Comparison of ENCODE assay signal across 8 mouse cellular contexts in the genomic region with DNA sequence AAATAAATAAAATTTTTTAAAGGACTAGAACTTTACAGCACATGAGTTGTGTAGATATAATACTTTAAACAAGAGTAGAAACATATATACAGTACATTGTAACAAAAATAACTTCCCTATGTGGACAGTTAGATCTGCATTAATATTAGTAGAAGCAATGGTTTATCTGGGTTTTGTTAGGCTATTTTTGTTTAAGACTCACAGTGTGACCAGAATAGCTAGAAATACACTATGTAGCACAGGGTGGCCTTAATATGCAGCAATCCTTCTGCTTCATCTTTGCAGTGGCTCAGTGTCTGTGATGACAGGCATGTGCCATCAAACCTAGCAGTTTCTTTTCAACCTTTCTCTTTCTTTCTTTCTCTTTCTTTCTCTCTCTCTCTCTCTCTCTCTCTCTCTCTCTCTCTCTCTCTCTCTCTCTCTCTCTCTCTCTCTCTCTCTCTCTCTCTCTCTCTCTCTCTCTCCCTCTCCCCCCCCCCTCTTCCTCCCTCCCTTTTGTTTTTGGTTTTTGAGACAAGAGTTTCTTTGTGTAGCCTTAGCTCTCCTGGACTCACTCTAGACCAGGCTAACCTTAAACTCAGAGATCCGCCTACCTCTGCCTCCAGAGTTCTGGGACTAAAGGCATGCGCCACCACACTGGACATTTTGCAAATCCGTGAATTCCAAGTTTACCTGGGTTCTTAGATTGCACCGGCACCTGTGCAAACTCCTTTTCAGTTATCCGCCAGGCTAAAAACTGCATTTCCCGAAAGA. TPM values are rescaled to one million over a fixed set of nuclear protein-coding genes. Genes with fewer than 3 reads are reported as not detected.
DNase-seq lines count a peak whose midpoint lies in the region; ATAC-seq and TF ChIP-seq lines count a peak whose summit lies in the region.

No protein-coding gene starts in this region.

- H3K79me2 ChIP-seq in macrophage (ENCODE audit: inconsistent target): peaks cover 21% of the 10 kb centered on the region

- no peak for DNase-seq in heart, adult 8-10 months (ENCODE audit: low spot score)
- no peak for DNase-seq in ES-E14 (ENCODE audit: low read depth, low spot score)
- no peak for DNase-seq in forebrain, postnatal 0 days
- DNase-seq in kidney, adult 9 months: no peak
- DNase-seq in frontal cortex, adult 2 months (ENCODE audit: extremely low spot score in 1 of 2, low spot score in 1 of 2): no peak

- H3K4me2 ChIP-seq in heart, embryonic 16.5 days (ENCODE audit: low read depth, low read length): peak overlapping the region; percentile 52
- peak overlapping the region; percentile 82 for H3K4me2 ChIP-seq in forebrain, postnatal 0 days (ENCODE audit: low read depth)

- WGBS in heart, embryonic 16.5 days: 2% methylated on average over 6 of the region's 6 CpGs
- 0% methylated on average over 6 of the region's 6 CpGs for WGBS in forebrain, postnatal 0 days
- 0% methylated on average over 5 of the region's 6 CpGs for WGBS in macrophage (ENCODE audit: missing documents)

- peak; percentile 30 for ATAC-seq in heart, embryonic 16.5 days (replicated peaks; ENCODE audit: extremely low read depth, insufficient read depth, low FRiP score)
- ATAC-seq in forebrain, postnatal 0 days: peak; percentile 47
- ATAC-seq in megakaryocyte progenitor cell, adult 5-6 weeks (replicated peaks; ENCODE audit: poor library complexity): no peak

- H3K4me1 ChIP-seq in heart, embryonic 16.5 days (ENCODE audit: control insufficient read depth, insufficient read depth, low read length): peaks cover 6% of the 10 kb centered on the region
- peaks cover 0 to 4% of the 10 kb centered on the region in 2 experiments; a peak in 1 of 4 replicates for H3K4me1 ChIP-seq in ES-E14 (ENCODE audit: control insufficient read depth in 2 of 2, insufficient read depth in 2 of 2, low read length in 2 of 2, poor library complexity in 1 of 2)
- peaks cover 11% of the 10 kb centered on the region for H3K4me1 ChIP-seq in forebrain, postnatal 0 days (ENCODE audit: insufficient read depth)

- H3K36me3 ChIP-seq in heart, embryonic 16.5 days (ENCODE audit: control insufficient read depth, insufficient read depth): peaks cover 26% of the 10 kb centered on the region
- peaks cover 26% of the 10 kb centered on the region for H3K36me3 ChIP-seq in ES-E14 (ENCODE audit: control insufficient read depth, insufficient read depth, low read length, poor library complexity, severe bottlenecking)
- peaks cover 32% of the 10 kb centered on the region for H3K36me3 ChIP-seq in forebrain, postnatal 0 days (ENCODE audit: insufficient read depth)
- H3K36me3 ChIP-seq in macrophage (ENCODE audit: inconsistent target): peaks cover 31% of the 10 kb centered on the region

- H3K27ac ChIP-seq in heart, embryonic 16.5 days (ENCODE audit: low read length): no peak overlapping the region
- no peak overlapping the region for H3K27ac ChIP-seq in ES-E14 (ENCODE audit: insufficient read depth, low read depth, low read length, poor library complexity, severe bottlenecking)
- H3K27ac ChIP-seq in forebrain, postnatal 0 days (ENCODE audit: low read depth, low read length): no peak overlapping the region; the same call in 1 of the 2 replicates
- peak overlapping the region; percentile 94; the same call in 1 of the 2 replicates for H3K27ac ChIP-seq in macrophage

- in situ Hi-C loops in ES-E14 (cut with MboI; ENCODE audit: low sequenced_read_pairs in 2 of 2, unreplicated experiment in 2 of 2): no loop called here

- H3K9ac ChIP-seq in heart, embryonic 16.5 days (ENCODE audit: low read length): peak overlapping the region; percentile 90
- H3K9ac ChIP-seq in ES-E14 (ENCODE audit: insufficient read depth, low read depth, low read length, poor library complexity, severe bottlenecking): peak overlapping the region; percentile 70
- peak overlapping the region; percentile 80 for H3K9ac ChIP-seq in forebrain, postnatal 0 days

- H3K4me3 ChIP-seq in heart, embryonic 16.5 days (ENCODE audit: low read length): peak overlapping the region; percentile 95
- peak overlapping the region; percentile 77 to 85 for H3K4me3 ChIP-seq in ES-E14 (ENCODE audit: insufficient read depth in 1 of 2, low read depth in 1 of 2, low read length in 2 of 2, poor library complexity in 1 of 2, severe bottlenecking in 1 of 2)
- peak overlapping the region; percentile 88 for H3K4me3 ChIP-seq in forebrain, postnatal 0 days (ENCODE audit: low read depth, low read length)
- peak overlapping the region; percentile 100 for H3K4me3 ChIP-seq in macrophage (ENCODE audit: inconsistent target)

- H3K27me3 ChIP-seq in heart, embryonic 16.5 days (ENCODE audit: control insufficient read depth, insufficient read depth, low read length): no peaks in the 10 kb centered on the region
- H3K27me3 ChIP-seq in forebrain, postnatal 0 days (ENCODE audit: insufficient read depth, low read length): no peaks in the 10 kb centered on the region

- TF ChIP-seq CTCF in forebrain, postnatal 0 days (IDR thresholded peaks at IDR 0.05; ENCODE audit: low read depth): no peak

- no peaks in the 10 kb centered on the region for H3K9me3 ChIP-seq in heart, embryonic 16.5 days (replicated peaks; ENCODE audit: control insufficient read depth, low read length)
- no peaks in the 10 kb centered on the region for H3K9me3 ChIP-seq in ES-E14 (ENCODE audit: control insufficient read depth, insufficient read depth, low read depth, low read length)
- no peaks in the 10 kb centered on the region for H3K9me3 ChIP-seq in forebrain, postnatal 0 days (ENCODE audit: low read length)

TF ChIP-seq in ES-E14, 5 proteins besides CTCF, POLR2A, EP300 and RAD21 (continues in another document):
- TF ChIP-seq ZC3H11A (IDR thresholded peaks at IDR 0.05; ENCODE audit: borderline replicate concordance, low read depth, low read length) (no peak), ZNF384 (IDR thresholded peaks at IDR 0.05; ENCODE audit: low read depth, low read length) (no peak)

RNA-seq across cellular contexts. Expression of a gene that starts 0.5 kb away (rescaled TPM):
- 239 and 255 TPM in 2 replicates for polyA plus RNA-seq in heart, embryonic 16.5 days (2015; fragmentation: Nextera tagmentation; extraction: Ambion mirVana)
- 100 to 1,000 TPM; 192 to 274 (median 220) TPM for total RNA-seq in heart, adult 8-10 months (2022)
- total RNA-seq in ES-E14 (2012; rRNA removed): 226 and 262 TPM in 2 replicates
- 184 and 255 TPM in 2 replicates for total RNA-seq in forebrain, postnatal 0 days (2014; rRNA removed)
- polyA plus RNA-seq in forebrain, postnatal 0 days (2015; fragmentation: Nextera tagmentation; extraction: Ambion mirVana): 242 and 253 TPM in 2 replicates
- 100 to 1,000 TPM in 7 of 26 experiments, 10 to 100 TPM in 19; 25.0 to 117 (median 78.2) TPM for total RNA-seq in macrophage (2018; cell fraction: chromatin; rRNA removed)
- 100 to 1,000 TPM; 117 to 186 (median 143) TPM for total RNA-seq in macrophage (2018; cell fraction: cytosol; rRNA removed)
- total RNA-seq in macrophage (2018; cell fraction: nucleus; rRNA removed): 100 to 1,000 TPM in 6 of 26 experiments, 10 to 100 TPM in 20; 39.9 to 113 (median 78.9) TPM
- polyA plus RNA-seq in macrophage (2018): 149 to 321 TPM (median 192 TPM) in 3 replicates
- 102 and 103 TPM in 2 replicates for total RNA-seq in megakaryocyte progenitor cell, adult 5-6 weeks (2015)
- total RNA-seq in megakaryocyte progenitor cell, adult 5-6 weeks (2017): 310 and 320 TPM in 2 replicates
- polyA plus RNA-seq in frontal cortex, adult 2 months (2012; rRNA removed): 183 and 195 TPM in 2 replicates

RNA-seq across cellular contexts. Expression of a gene that starts 16.9 kb away (rescaled TPM):
- polyA plus RNA-seq in heart, embryonic 16.5 days (2015; fragmentation: Nextera tagmentation; extraction: Ambion mirVana): 56.9 and 61.3 TPM in 2 replicates
- total RNA-seq in heart, adult 8-10 months (2022): 10 to 100 TPM; 19.0 to 26.0 (median 23.6) TPM
- total RNA-seq in ES-E14 (2012; rRNA removed): 18.3 and 20.1 TPM in 2 replicates
- total RNA-seq in forebrain, postnatal 0 days (2014; rRNA removed): 25.5 and 26.8 TPM in 2 replicates
- polyA plus RNA-seq in forebrain, postnatal 0 days (2015; fragmentation: Nextera tagmentation; extraction: Ambion mirVana): 19.7 and 22.3 TPM in 2 replicates
- total RNA-seq in macrophage (2018; cell fraction: chromatin; rRNA removed): 100 to 1,000 TPM in 15 of 26 experiments, 10 to 100 TPM in 11; 69.4 to 316 (median 143) TPM
- 10 to 100 TPM; 14.7 to 47.5 (median 21.7) TPM for total RNA-seq in macrophage (2018; cell fraction: cytosol; rRNA removed)
- total RNA-seq in macrophage (2018; cell fraction: nucleus; rRNA removed): 100 to 1,000 TPM in 11 of 26 experiments, 10 to 100 TPM in 15; 53.4 to 149 (median 91.2) TPM
- polyA plus RNA-seq in macrophage (2018): 19.8 to 23.0 TPM (median 21.8 TPM) in 3 replicates
- 9.2 and 14.8 TPM in 2 replicates for total RNA-seq in megakaryocyte progenitor cell, adult 5-6 weeks (2015)
- 7.0 and 8.9 TPM in 2 replicates for total RNA-seq in megakaryocyte progenitor cell, adult 5-6 weeks (2017)
- polyA plus RNA-seq in frontal cortex, adult 2 months (2012; rRNA removed): 53.8 and 54.3 TPM in 2 replicates

RNA-seq across cellular contexts. Expression of a gene that starts 17.9 kb away (rescaled TPM):
- 40.9 and 43.4 TPM in 2 replicates for polyA plus RNA-seq in heart, embryonic 16.5 days (2015; fragmentation: Nextera tagmentation; extraction: Ambion mirVana)
- total RNA-seq in heart, adult 8-10 months (2022): 10 to 100 TPM; 15.4 to 19.4 (median 16.4) TPM
- total RNA-seq in ES-E14 (2012; rRNA removed): 1.1 and 2.4 TPM in 2 replicates
- 0.38 and 1.2 TPM in 2 replicates for total RNA-seq in forebrain, postnatal 0 days (2014; rRNA removed)
- polyA plus RNA-seq in forebrain, postnatal 0 days (2015; fragmentation: Nextera tagmentation; extraction: Ambion mirVana): 0.93 and 1.1 TPM in 2 replicates
- 1 to 10 TPM in 10 of 26 experiments, under 1 TPM in 1, not detected in 15; 0.55 to 5.4 (median 2.3) TPM for total RNA-seq in macrophage (2018; cell fraction: chromatin; rRNA removed)
- 10 to 100 TPM; 11.2 to 39.7 (median 20.6) TPM for total RNA-seq in macrophage (2018; cell fraction: cytosol; rRNA removed)
- 10 to 100 TPM in 2 of 26 experiments, 1 to 10 TPM in 24; 1.0 to 11.2 (median 4.9) TPM for total RNA-seq in macrophage (2018; cell fraction: nucleus; rRNA removed)
- polyA plus RNA-seq in macrophage (2018): 6.3 to 39.6 TPM (median 12.2 TPM) in 3 replicates
- total RNA-seq in megakaryocyte progenitor cell, adult 5-6 weeks (2015): 1.8 and 4.1 TPM in 2 replicates
- total RNA-seq in megakaryocyte progenitor cell, adult 5-6 weeks (2017): 2.7 and 3.4 TPM in 2 replicates
- 1.1 and 1.7 TPM in 2 replicates for polyA plus RNA-seq in frontal cortex, adult 2 months (2012; rRNA removed)

RNA-seq across cellular contexts. Expression of a gene that starts 28.8 kb away (rescaled TPM):
- polyA plus RNA-seq in heart, embryonic 16.5 days (2015; fragmentation: Nextera tagmentation; extraction: Ambion mirVana): 3.6 and 5.2 TPM in 2 replicates
- 1 to 10 TPM; 2.8 to 6.1 (median 3.2) TPM for total RNA-seq in heart, adult 8-10 months (2022)
- total RNA-seq in ES-E14 (2012; rRNA removed): 0.31 and 0.32 TPM in 2 replicates
- total RNA-seq in forebrain, postnatal 0 days (2014; rRNA removed): 2.2 and 3.9 TPM in 2 replicates
- polyA plus RNA-seq in forebrain, postnatal 0 days (2015; fragmentation: Nextera tagmentation; extraction: Ambion mirVana): 4.7 and 5.1 TPM in 2 replicates
- 100 to 1,000 TPM in 21 of 26 experiments, 10 to 100 TPM in 5; 72.3 to 238 (median 156) TPM for total RNA-seq in macrophage (2018; cell fraction: chromatin; rRNA removed)
- 100 to 1,000 TPM; 241 to 433 (median 325) TPM for total RNA-seq in macrophage (2018; cell fraction: cytosol; rRNA removed)
- 100 to 1,000 TPM; 111 to 275 (median 166) TPM for total RNA-seq in macrophage (2018; cell fraction: nucleus; rRNA removed)
- polyA plus RNA-seq in macrophage (2018): 298 to 440 TPM (median 373 TPM) in 3 replicates
- total RNA-seq in megakaryocyte progenitor cell, adult 5-6 weeks (2015): 182 and 235 TPM in 2 replicates
- 82.5 and 97.3 TPM in 2 replicates for total RNA-seq in megakaryocyte progenitor cell, adult 5-6 weeks (2017)
- polyA plus RNA-seq in frontal cortex, adult 2 months (2012; rRNA removed): 9.7 and 12.0 TPM in 2 replicates
